Mouse (Mus musculus) liver, embryonic 12.5 days (tissue): ENCODE results near the gene Wdr13. TPM values are rescaled to one million over a fixed set of nuclear protein-coding genes. Genes with fewer than 3 reads are reported as not detected.

ENCODE experiments used
- ATAC-seq: fragments of 200-750 bp; cut with Nextera tagmentation; 2 replicates; pipeline ENCODE4 v1.8.0; 2017; ENCODE audit warnings: moderate number of reproducible peaks, mild to moderate bottlenecking, moderate library complexity
- H3K27ac ChIP-seq: fragments of 300-500 bp; sonication (generic); 2 replicates; pipeline ENCODE4 v1.5.1; 2016; ENCODE audit warnings: mild to moderate bottlenecking
- H3K27me3 ChIP-seq: fragments of 300-500 bp; sonication (generic); replicated peaks from 2 replicates; pipeline ENCODE4 v1.6.1; 2016; ENCODE audit warnings: mild to moderate bottlenecking, moderate library complexity
- H3K36me3 ChIP-seq: fragments of 300-500 bp; sonication (generic); 2 replicates; pipeline ENCODE4 v1.6.1; 2016; ENCODE audit warnings: mild to moderate bottlenecking, moderate library complexity
- H3K4me1 ChIP-seq: fragments of 300-500 bp; sonication (generic); 2 replicates; pipeline ENCODE4 v1.6.1; 2016
- H3K4me2 ChIP-seq: fragments of 300-500 bp; sonication (generic); 2 replicates; pipeline ENCODE4 v1.6.1; 2016; ENCODE audit warnings: mild to moderate bottlenecking, moderate library complexity
- H3K4me3 ChIP-seq: fragments of 300-500 bp; sonication (generic); 2 replicates; pipeline ENCODE4 v1.5.1; 2016; ENCODE audit warnings: mild to moderate bottlenecking, moderate library complexity
- H3K9ac ChIP-seq: fragments of 300-500 bp; sonication (generic); 2 replicates; pipeline ENCODE4 v1.6.1; 2016; ENCODE audit warnings: mild to moderate bottlenecking, moderate library complexity
- H3K9me3 ChIP-seq: fragments of 300-500 bp; sonication (generic); replicated peaks from 2 replicates; pipeline ENCODE4 v1.6.1; 2016; ENCODE audit warnings: mild to moderate bottlenecking, moderate library complexity
- WGBS: fragments of 180-500 bp; shearing (Covaris S2); methylation state at CpG from one replicate; pipeline ENCODE4 v1.1.7; 2016; ENCODE audit not compliant: insufficient replicate concordance; 5-methylcytosine and 5-hydroxymethylcytosine counted together
- polyA plus RNA-seq: library from polyadenylated mRNA; unstranded; fragments of >200 nt; fragmentation: Nextera tagmentation; extraction: Ambion mirVana; gene quantifications from 2 replicates; pipeline ENCODE4 v1.2.1, GENCODE M21; 2016

Wdr13 gene
- 9.4 and 9.9 TPM in 2 replicates for polyA plus RNA-seq

DNA sequence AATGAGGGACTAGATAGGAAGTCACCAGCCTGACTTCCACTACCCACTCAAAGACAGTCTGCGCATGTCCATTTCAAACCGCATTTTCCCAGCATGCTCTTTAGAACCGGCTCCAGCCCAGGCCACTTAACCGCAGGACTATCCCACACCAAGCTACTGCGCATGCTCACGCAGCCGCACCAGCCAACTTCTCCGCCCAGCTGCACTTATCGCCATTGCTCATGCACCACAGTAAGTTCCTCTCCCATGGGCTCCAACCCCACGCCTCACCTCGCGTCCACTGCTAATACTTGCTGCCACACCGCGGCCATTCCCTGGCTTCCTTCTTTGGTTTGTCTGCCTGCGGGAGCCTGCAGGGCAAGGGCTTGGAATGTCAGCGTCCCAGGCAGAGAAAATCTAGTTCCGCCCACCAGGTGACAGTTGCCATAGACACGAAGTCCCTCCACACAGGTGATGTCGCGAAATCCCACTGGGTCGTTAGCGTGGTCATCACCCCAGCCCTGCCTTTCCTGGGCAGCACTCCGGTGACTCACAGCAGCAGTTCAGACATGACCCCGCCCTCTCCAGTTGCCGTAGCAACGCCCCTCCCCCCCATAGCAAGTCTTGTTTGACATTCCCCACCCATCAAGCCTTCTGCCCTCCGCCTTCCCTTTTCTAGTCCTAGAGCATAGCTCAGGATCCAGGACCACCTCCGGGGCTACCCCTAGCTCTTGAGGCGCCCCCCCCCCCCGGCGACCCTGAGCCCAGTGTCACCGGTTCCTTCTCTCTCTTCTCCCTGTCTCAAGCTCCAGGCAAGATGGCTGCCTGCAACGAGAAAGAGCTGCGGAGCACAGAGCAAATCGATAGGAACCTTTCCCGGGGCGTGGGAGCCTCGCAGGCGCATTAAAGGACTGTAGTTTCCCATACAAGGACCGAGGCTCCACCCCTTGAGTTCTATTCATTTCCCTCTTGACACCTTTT, at the start of gene Wdr13:
Wdr13 (minus strand) TSS at position 876 of the 960 bp plus-strand sequence.
- peaks cover 13% of the 10 kb centered on the region for H3K4me1 ChIP-seq
- peaks cover 33% of the 10 kb centered on the region for H3K36me3 ChIP-seq
- WGBS = 8% methylated on average over 37 of the region's 40 CpGs
- peak within 1 kb of the TSS; percentile 71 for H3K9ac ChIP-seq
- peak; percentile 88 for ATAC-seq
- H3K4me3 ChIP-seq = peak within 1 kb of the TSS; percentile 66
- H3K9me3 ChIP-seq = no peaks in the 10 kb centered on the region
- no peaks in the 10 kb centered on the region for H3K27me3 ChIP-seq
- peak within 1 kb of the TSS; percentile 77 for H3K4me2 ChIP-seq
- peak within 1 kb of the TSS; percentile 97 for H3K27ac ChIP-seq

DNA sequence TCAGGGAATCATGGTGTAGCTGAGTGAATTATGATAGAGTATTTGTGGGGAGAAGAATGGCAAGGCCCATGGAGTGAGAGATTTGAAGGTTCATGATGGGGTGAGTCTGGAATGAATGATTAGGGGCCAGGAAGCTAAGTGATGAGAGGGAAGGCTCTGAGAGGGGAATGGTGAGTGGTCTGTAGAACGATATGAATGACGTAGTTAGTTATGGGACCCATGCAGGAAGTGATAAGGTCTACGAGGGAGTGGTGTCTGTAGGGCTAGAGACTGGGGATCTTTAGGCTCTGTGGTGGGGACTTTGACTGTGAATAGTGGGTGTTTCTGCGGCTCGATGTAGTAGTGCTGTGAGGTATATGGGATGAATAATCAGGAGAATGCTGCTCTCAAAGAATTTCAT, 47.0 kb upstream of the Wdr13 start:
- Histone ChIP-seq H3K4me1 (peaks cover 16% of the 10 kb centered on the region), H3K36me3 (no peaks in the 10 kb centered on the region), H3K4me3 (no peak overlapping the region), H3K9me3 (no peaks in the 10 kb centered on the region), H3K4me2 (no peak overlapping the region), H3K27ac (no peak overlapping the region), H3K9ac (no peak overlapping the region), H3K27me3 (no peaks in the 10 kb centered on the region)
- peak; percentile 26 for ATAC-seq
- WGBS = 24% methylated on average over 5 of the region's 5 CpGs

DNA sequence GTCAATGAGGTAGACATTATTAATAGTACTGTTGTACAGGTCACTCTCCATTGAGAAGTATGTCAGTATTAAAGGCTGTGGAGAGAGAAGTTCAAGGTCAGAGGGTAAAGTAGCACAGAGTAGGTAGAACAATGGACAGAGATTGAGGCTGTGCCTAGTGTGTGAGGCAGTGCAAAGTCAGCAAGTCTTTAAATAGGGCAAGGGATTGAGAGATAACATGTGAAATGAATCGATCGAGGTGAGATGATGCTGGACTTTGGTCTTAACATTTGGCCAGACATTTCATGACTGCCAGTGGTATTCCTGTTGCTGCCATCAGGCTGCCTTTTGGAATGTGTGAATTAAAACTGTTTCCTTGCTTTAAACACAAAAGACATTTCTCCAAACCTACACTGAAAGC, 46.2 kb upstream of the Wdr13 start:
- Histone ChIP-seq H3K4me1 (peaks cover 20% of the 10 kb centered on the region), H3K4me2 (no peak overlapping the region), H3K36me3 (no peaks in the 10 kb centered on the region), H3K27me3 (no peaks in the 10 kb centered on the region), H3K9me3 (no peaks in the 10 kb centered on the region), H3K4me3 (no peak overlapping the region), H3K9ac (no peak overlapping the region), H3K27ac (no peak overlapping the region)
- 93% methylated on average over 2 of the region's 2 CpGs for WGBS
- no peak for ATAC-seq

DNA sequence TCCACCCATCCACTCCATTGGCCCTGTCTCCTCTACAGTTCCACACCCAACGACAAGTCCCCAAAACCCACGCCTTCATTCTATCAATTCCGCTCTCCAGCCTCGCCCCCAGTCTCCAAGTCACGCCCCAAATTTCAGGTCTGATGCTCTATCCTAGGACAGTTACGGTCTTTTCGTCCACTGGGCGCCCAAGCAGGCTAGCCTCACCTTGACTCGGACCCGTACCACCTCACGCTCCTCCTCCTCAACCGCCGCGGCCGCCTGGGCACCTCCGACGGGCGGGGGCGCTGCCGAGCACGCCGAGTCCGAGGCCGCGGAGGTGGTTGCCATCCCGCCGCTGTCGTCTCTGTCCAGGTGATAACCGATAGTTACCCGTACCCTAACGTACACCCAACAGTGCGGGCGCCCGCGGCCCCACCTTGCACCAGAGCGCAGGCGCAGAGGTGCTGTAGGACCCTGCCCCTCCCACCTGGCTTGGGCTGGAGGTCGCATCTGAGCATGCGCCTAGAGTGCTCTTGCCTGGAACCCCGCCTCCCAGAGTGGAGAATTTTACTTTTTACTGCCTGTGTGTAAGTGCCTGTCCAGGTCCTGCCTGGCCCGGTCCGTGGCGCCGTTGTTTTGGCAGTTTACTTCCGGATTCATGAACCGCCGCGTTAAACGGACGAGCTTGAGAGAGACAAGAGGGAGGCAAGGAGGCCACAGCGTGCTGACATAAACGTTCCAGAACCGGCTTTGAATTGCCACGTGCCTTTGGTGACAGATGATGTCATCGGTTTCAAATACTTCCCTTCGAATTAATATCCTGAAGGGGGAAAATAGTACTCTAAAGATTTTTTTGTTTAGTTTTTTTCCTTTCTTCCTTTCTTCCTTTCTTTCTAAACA, 43.1 kb upstream of the Wdr13 start, which contains the start of gene Tbc1d25:
Tbc1d25 (minus strand) TSS at position 678 of the 882 bp plus-strand sequence.
- peak within 1 kb of the TSS; percentile 69 for H3K4me2 ChIP-seq
- H3K27me3 ChIP-seq = no peaks in the 10 kb centered on the region
- H3K9me3 ChIP-seq = no peaks in the 10 kb centered on the region
- peaks cover 20% of the 10 kb centered on the region for H3K4me1 ChIP-seq
- 6% methylated on average over 56 of the region's 56 CpGs for WGBS
- peak; percentile 95 for ATAC-seq
- peak within 1 kb of the TSS; percentile 66 for H3K4me3 ChIP-seq
- H3K36me3 ChIP-seq = peaks cover 7% of the 10 kb centered on the region; the same call in 1 of the 2 replicates
- H3K9ac ChIP-seq = peak within 1 kb of the TSS; percentile 76
- H3K27ac ChIP-seq = peak within 1 kb of the TSS; percentile 89

DNA sequence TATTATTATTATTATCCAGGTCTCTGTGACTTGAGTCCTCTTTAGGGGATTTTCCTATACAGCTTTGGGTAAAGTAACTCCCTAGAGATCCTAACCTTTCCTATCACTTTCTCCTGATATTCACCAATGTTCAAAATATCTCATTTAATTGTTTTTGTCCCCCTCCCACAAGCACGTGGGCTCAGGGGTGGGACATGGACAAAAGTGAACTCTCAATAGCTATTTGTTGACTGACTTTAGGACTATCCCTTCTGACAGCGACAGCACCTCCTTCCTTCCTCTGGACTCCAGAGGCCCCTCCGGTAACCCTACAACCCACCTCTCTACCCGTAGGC, 42.4 kb upstream of the Wdr13 start:
- Histone ChIP-seq H3K4me1 (peaks cover 19% of the 10 kb centered on the region), H3K9me3 (no peaks in the 10 kb centered on the region), H3K4me3 (peak overlapping the region; percentile 66), H3K27ac (peak overlapping the region; percentile 89), H3K36me3 (peaks cover 11% of the 10 kb centered on the region; the same call in 1 of the 2 replicates), H3K27me3 (no peaks in the 10 kb centered on the region), H3K4me2 (peak overlapping the region; percentile 69), H3K9ac (peak overlapping the region; percentile 76)
- no peak for ATAC-seq
- 9% methylated on average over 4 of the region's 4 CpGs for WGBS

DNA sequence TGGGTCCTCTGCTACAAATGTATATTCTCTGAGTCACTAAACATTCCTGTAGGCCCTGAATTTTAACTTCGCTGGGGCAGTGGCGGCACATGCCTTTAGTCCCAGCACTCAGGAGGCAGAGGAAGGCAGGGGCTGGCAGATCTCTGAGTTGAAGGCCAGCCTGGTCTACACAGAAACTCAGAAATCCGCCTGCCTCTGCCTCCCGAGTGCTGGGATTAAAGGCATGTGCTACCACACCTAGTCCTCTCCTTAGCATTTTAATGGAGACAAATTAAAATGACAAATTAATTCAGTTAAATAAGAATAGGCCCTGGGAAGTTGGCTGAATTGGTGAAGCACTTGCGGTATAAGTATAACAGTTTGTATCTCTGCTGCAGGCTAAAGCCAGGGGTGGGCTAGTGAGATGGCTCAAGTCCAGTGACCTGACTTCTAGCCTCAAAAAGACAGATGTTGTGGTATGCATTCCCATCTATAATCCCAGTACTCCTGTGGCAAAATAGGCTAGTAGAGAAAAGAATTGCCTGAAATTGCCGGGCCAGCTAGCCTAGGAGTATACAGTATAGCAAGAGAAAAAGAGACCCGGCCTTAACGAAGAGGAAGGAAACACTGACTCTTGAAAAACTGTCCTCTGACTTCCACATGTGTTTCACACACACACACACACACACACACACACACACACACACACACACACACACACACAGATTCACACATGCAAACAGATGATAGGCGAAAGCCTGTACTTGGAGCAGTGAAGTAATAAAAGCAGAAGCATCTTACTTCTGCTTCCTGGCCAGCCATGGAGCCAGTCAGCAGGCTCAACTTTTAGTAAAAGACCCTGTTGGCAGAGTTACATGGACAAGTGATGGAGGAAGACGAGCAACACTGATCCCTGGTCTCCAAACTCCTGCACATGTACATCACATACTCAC, 35.3 kb upstream of the Wdr13 start:
- H3K9ac ChIP-seq = no peak overlapping the region
- no peak overlapping the region for H3K4me2 ChIP-seq
- no peak overlapping the region for H3K4me3 ChIP-seq
- H3K9me3 ChIP-seq = no peaks in the 10 kb centered on the region
- no peak overlapping the region for H3K27ac ChIP-seq
- ATAC-seq = no peak
- no peaks in the 10 kb centered on the region for H3K27me3 ChIP-seq
- H3K4me1 ChIP-seq = no peaks in the 10 kb centered on the region
- WGBS = 74% methylated on average over 10 of the region's 10 CpGs
- H3K36me3 ChIP-seq = peaks cover 28% of the 10 kb centered on the region

DNA sequence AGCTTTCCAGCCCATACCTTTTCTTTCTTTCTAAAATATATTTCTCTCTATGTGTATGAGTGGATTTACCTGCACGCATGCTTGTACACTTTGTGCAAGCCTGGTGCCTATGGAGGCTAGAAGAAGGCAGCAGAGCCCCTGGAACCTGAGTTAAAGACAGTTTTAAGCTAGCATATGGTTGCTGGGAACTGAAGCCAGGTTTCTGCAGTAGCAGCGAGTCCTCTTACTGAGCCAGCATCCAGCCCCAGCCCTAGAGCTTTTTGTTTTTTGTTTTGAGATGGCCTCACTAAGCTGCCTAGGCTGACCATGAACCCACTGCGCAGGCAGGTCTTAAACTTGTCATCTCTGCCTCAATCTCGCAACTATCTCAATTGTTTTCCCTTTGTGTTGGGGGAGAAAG, 31.8 kb upstream of the Wdr13 start:
- no peak overlapping the region for H3K4me2 ChIP-seq
- WGBS = 74% methylated on average over 4 of the region's 4 CpGs
- no peak overlapping the region for H3K27ac ChIP-seq
- ATAC-seq = no peak
- no peaks in the 10 kb centered on the region for H3K9me3 ChIP-seq
- H3K9ac ChIP-seq = no peak overlapping the region
- peaks cover 12% of the 10 kb centered on the region for H3K36me3 ChIP-seq
- H3K4me3 ChIP-seq = no peak overlapping the region
- no peaks in the 10 kb centered on the region for H3K27me3 ChIP-seq
- no peaks in the 10 kb centered on the region for H3K4me1 ChIP-seq

DNA sequence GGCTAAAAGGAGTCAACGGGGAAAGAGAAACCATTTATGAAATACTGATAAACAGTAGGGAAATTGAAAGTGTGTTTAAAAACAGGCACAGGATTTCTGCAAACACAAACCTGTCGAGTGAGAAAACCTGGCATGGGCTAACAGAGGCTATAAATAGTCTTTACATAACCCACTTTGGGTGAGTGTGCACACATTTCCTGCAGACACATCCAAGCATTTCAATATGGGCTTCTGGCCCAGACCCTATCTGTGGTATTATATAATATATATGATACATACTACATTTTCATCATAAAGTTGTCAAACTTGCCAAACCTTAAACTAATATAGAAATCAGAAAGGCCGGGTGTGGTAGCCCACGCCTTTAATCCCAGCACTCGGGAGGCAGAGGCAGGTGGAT, 30.4 kb upstream of the Wdr13 start:
- no peak for ATAC-seq
- Histone ChIP-seq H3K4me1 (no peaks in the 10 kb centered on the region), H3K27me3 (no peaks in the 10 kb centered on the region), H3K9ac (no peak overlapping the region), H3K4me3 (no peak overlapping the region), H3K36me3 (peaks cover 6% of the 10 kb centered on the region; the same call in 1 of the 2 replicates), H3K4me2 (no peak overlapping the region), H3K9me3 (no peaks in the 10 kb centered on the region), H3K27ac (no peak overlapping the region)
- WGBS = 74% methylated on average over 5 of the region's 5 CpGs

DNA sequence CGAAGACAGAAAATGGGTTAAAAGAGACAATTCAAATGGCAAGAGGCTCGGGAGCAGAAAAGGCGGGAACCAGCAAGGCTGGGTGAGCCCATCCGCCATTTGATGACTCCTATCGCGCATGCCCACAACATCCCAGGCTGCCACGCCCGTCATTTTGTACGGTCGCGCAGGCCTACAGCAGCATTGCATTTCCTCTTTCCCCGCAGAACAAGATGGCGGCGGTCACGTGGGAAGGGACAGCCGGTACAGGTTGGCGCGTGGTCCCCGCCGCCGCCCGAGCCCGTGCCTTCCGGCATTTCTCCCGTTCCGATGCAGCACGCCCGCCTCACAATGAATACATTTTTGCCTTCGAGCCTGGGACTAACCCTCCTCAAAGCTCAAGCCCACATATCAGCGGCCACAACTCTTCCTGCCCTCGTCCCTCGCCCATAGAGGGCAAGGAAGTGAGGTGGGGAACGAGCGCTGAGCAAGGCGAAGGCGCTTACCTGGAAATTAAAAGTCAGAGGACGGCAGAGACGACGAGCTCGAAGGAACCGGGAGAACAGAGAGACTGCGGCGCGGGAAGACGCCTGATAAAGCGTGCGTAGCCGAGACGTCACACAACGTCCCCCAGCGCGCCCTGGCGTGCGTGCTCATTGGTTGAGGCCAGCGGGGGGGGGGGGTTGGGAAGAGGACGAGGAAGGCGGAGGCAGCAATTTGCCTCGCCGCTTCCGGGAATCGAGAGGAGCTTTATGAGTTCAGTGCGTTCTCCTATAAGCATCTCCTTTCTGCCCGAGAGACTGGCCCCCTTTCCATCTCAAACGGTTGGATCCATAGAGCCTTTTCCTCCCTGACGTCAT, 12.7 kb upstream of the Wdr13 start, which contains the start of gene Rbm3:
Rbm3 (minus strand) TSS at position 728 of the 839 bp plus-strand sequence.
- H3K4me3 ChIP-seq = peak within 1 kb of the TSS; percentile 75
- peak within 1 kb of the TSS; percentile 96 for H3K27ac ChIP-seq
- no peaks in the 10 kb centered on the region for H3K27me3 ChIP-seq
- H3K9me3 ChIP-seq = no peaks in the 10 kb centered on the region
- peaks cover 40% of the 10 kb centered on the region for H3K36me3 ChIP-seq
- WGBS = 11% methylated on average over 59 of the region's 65 CpGs
- H3K9ac ChIP-seq = peak within 1 kb of the TSS; percentile 85
- peaks cover 25% of the 10 kb centered on the region for H3K4me1 ChIP-seq
- peak; percentile 91 for ATAC-seq
- peak within 1 kb of the TSS; percentile 89 for H3K4me2 ChIP-seq

DNA sequence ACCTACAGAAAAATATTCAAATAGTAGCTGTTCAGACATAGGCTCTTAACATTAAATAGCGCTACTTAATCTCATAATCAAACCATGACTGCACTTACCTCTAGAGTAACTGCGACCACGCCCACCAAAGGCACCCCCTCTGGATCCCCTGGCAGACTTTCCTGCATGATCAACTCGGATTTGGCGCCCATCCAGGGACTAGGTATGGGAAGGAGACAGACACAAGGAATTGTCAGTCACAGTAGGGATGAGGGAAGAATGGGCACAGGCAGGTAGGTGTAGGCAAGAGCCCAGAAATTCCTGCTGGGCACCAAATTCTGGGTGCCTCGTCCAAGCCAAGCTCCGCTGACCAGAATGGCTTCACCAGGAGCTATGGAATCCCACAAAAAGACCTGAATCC, 11.1 kb upstream of the Wdr13 start:
- no peaks in the 10 kb centered on the region for H3K27me3 ChIP-seq
- ATAC-seq = no peak
- WGBS = 50% methylated on average over 7 of the region's 7 CpGs
- H3K4me1 ChIP-seq = peaks cover 25% of the 10 kb centered on the region
- H3K9ac ChIP-seq = peak overlapping the region; percentile 85
- peak overlapping the region; percentile 96 for H3K27ac ChIP-seq
- H3K4me3 ChIP-seq = peak overlapping the region; percentile 75
- no peaks in the 10 kb centered on the region for H3K9me3 ChIP-seq
- peak overlapping the region; percentile 89 for H3K4me2 ChIP-seq
- peaks cover 56% of the 10 kb centered on the region for H3K36me3 ChIP-seq
